Mouse (Mus musculus): ENCODE measurements at regions not wholly inside any gene's neighbourhood (a gene's known extent, or its start where the extent isn't known, plus 50 kb on each side); places are given as distances from the start of the nearest gene placed in this dataset.
"Not testable (repeated sequence)": the region's sequence is repeated elsewhere in the genome, so short reads cannot be mapped to it uniquely, and the experiment has no call there.

DNA sequence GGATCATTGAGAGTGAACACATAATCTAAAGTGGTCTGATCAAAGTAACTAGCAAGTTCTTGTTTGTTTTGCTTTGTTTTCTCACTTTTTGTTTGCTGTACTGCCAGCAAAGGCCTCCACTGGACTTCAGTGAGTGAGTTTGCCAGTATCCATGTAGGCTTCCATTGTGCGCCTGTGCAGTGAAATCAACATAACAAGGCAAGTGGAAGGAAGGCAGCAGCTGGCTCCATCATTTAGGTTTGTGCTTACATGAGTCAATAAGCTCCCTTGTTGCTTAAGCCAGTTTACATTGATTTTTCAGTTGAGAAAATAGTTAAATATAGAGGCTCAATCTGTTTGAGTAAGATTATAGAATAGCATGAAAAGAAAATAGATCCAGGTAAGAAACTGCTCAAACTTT, 1255.7 kb upstream of the Nudt12 start:
- Histone ChIP-seq H3K27me3 (no peaks in the 10 kb centered on the region), H3K4me1 (no peaks in the 10 kb centered on the region), H3K4me3 (no peak overlapping the region), H3K9ac (replicated peaks) (no peak overlapping the region), H3K27ac (replicated peaks) (no peak overlapping the region), H3K4me2 (replicated peaks) (no peak overlapping the region), H3K9me3 (no peaks in the 10 kb centered on the region), H3K36me3 (no peaks in the 10 kb centered on the region)
- WGBS, result 68% methylated on average over 1 of the region's 1 CpGs
- ATAC-seq (ENCODE audit: low FRiP score, low read depth), result no peak

DNA sequence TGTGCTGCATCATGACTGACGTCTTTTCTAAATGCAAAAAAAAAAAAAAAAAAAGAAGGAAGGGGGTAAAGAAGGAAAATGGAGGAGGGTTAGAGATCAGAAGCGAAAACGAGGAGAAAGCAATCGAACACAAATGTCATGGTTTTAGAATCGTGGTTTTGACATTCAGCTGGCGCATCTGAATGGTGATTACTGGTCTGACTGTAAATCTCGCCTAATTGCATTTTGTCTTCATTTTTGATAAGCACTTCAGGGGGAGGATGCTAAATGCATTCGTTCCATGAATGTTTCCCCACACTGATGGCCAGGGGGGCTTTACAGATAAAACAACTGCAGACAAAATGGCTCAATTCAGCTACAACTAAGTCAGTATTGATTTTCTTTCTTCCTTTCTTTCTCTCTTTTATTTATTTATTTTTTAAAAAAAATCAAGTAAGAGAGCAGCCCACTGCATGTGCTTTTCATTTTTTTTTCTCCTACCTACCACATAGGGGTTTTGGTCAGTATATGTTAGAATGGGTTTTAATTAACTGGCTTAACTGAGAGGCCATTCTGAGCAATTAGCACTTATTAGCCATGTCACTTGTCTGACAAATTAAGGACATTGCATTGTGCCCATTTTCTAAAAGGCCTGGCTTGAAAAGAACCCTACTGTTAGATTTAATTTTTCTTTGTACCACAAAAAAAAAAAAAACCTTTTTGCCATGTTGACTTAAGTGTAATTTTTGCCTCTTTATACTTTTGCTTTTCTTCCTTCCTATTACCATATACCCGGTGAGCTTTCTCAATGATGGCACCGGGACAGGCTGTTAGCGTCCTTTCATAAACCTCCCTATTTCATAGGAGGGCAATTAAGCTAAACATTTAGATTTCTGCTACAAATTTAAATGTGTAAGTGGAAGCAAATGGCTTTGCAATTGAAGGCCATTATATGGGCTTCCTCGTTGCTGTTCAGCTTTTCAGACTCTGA, 1254.4 kb upstream of the Nudt12 start:
- ATAC-seq (ENCODE audit: low FRiP score, low read depth), result 0 out of 2 replicates have a peak, but pooled peaks have one; percentile 23
- Histone ChIP-seq H3K9ac (replicated peaks) (no peak overlapping the region), H3K36me3 (no peaks in the 10 kb centered on the region), H3K4me2 (replicated peaks) (no peak overlapping the region), H3K27ac (replicated peaks) (no peak overlapping the region), H3K27me3 (no peaks in the 10 kb centered on the region), H3K9me3 (no peaks in the 10 kb centered on the region), H3K4me1 (no peaks in the 10 kb centered on the region), H3K4me3 (no peak overlapping the region)
- 74% methylated on average over 12 of the region's 12 CpGs for WGBS

DNA sequence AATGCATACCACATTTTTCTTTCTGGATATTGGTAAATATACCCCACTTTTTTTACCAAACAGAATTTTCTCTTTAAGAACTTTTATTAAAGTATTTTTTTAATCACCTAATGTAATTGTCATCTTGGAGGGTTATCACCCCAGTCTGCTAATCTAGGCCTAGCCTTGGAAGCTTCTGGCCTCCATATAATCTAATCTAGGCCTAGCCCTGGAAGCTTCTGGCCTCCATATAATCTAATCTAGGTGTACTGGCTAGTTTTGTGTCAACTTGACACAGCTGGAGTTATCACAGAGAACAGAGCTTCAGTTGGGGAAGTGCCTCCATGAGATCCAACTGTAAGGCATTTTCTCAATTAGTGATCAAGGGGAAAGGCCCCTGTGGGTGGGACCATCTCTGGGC, 1242.2 kb upstream of the Nudt12 start:
- not testable (repeated sequence) for H3K9ac ChIP-seq (replicated peaks); H3K9me3 ChIP-seq; H3K36me3 ChIP-seq; H3K27me3 ChIP-seq; H3K4me3 ChIP-seq; ATAC-seq (ENCODE audit: low FRiP score, low read depth); H3K4me1 ChIP-seq; H3K4me2 ChIP-seq (replicated peaks); H3K27ac ChIP-seq (replicated peaks)

DNA sequence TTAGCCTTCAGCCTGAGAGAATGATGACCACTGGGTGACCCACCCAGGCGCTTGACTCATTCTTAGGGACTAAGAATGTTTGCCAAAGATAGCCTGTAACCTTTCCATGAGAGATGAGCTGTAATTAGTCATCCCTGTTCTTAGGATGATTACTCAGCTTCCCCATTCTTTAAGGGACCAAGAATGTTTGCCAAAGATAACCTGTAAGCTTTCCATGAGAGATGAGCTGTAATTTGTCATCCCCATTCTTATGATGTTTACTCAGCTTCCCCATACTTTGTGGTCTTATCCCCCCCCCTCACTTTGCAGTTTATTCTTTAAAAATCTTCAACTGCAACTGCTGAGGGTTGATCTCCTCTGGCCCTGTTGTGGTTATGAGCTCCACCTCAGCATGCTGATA, 1236.8 kb upstream of the Nudt12 start:
- Histone ChIP-seq H3K27ac (replicated peaks) (no peak overlapping the region), H3K27me3 (no peaks in the 10 kb centered on the region), H3K4me2 (replicated peaks) (no peak overlapping the region), H3K9ac (replicated peaks) (no peak overlapping the region), H3K9me3 (no peaks in the 10 kb centered on the region), H3K36me3 (no peaks in the 10 kb centered on the region), H3K4me1 (no peaks in the 10 kb centered on the region), H3K4me3 (no peak overlapping the region)
- no peak for ATAC-seq (ENCODE audit: low FRiP score, low read depth)
- 72% methylated on average over 1 of the region's 1 CpGs for WGBS

DNA sequence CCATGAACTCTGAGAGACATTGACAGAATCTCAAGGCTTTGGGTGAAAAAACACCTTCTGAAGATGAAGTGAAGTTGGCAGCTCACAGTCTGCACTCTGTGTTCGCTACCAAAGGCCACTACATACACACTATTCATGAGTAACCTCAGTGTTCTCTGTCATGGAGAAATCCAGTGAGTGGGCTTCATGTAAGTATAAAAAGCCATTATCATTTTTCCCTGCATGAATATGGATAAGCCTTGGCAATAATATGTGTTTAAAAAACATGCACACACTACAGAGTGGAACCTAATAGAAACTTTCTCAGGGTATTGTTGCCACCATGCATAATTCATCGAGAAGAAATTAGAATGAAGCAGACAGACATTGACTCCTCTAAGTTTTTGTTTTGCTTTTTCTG, 1221.3 kb upstream of the Nudt12 start:
- Histone ChIP-seq H3K27me3 (no peaks in the 10 kb centered on the region), H3K4me3 (no peak overlapping the region), H3K4me1 (no peaks in the 10 kb centered on the region), H3K27ac (replicated peaks) (no peak overlapping the region), H3K9me3 (no peaks in the 10 kb centered on the region), H3K36me3 (no peaks in the 10 kb centered on the region), H3K9ac (replicated peaks) (no peak overlapping the region), H3K4me2 (replicated peaks) (no peak overlapping the region)
- 67% methylated on average over 2 of the region's 2 CpGs for WGBS
- peak; percentile 92 for ATAC-seq (ENCODE audit: low FRiP score, low read depth)

DNA sequence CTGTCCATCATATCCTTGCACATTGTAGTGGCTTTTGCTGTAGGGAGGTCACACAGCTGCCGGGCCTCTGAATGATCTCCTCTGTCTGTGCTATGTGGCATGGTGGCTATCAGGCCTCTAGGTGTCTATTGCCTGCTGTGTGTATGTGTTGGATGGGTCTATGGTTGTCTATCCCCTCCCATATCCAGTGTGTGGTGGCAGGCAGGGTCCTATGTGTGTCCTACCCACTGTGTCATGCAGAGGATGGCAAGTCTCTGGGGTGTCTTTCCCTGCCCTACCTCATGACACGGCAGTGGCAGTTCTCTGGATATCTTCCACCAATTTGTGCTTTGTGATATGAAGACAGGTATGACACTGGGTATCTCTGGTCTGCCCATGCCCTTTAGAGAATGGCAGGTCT, 1183.8 kb upstream of the Nudt12 start:
- Histone ChIP-seq H3K36me3 (no peaks in the 10 kb centered on the region), H3K9ac (replicated peaks) (no peak overlapping the region), H3K4me1 (no peaks in the 10 kb centered on the region), H3K9me3 (no peaks in the 10 kb centered on the region), H3K27ac (replicated peaks) (no peak overlapping the region), H3K4me3 (no peak overlapping the region), H3K27me3 (no peaks in the 10 kb centered on the region), H3K4me2 (replicated peaks) (no peak overlapping the region)
- WGBS, result 96% methylated on average over 2 of the region's 2 CpGs
- ATAC-seq (ENCODE audit: low FRiP score, low read depth), result no peak

DNA sequence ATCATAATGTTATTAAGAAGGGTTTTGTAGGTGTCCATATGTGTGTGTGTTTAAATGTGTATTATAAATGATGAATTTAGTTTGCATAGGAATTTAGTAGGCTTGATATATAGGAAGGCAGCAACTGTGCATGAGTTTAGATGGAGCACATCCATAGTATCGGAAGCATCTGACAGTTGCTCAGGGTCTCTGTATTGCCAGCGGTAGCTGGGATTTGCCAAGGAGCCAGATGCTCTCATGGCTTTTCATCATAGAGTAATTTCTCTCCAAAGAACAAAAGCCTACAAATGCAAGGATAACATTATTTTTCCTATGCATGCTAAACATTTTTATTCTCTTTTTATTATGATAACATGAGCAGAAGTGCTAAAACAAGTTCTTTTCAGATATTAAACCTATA, 1168.1 kb upstream of the Nudt12 start:
- Histone ChIP-seq H3K27ac (replicated peaks) (no peak overlapping the region), H3K36me3 (no peaks in the 10 kb centered on the region), H3K4me1 (no peaks in the 10 kb centered on the region), H3K4me2 (replicated peaks) (no peak overlapping the region), H3K4me3 (no peak overlapping the region), H3K9ac (replicated peaks) (no peak overlapping the region), H3K27me3 (no peaks in the 10 kb centered on the region), H3K9me3 (no peaks in the 10 kb centered on the region)
- ATAC-seq (ENCODE audit: low FRiP score, low read depth), result no peak
- WGBS, result 91% methylated on average over 2 of the region's 2 CpGs

DNA sequence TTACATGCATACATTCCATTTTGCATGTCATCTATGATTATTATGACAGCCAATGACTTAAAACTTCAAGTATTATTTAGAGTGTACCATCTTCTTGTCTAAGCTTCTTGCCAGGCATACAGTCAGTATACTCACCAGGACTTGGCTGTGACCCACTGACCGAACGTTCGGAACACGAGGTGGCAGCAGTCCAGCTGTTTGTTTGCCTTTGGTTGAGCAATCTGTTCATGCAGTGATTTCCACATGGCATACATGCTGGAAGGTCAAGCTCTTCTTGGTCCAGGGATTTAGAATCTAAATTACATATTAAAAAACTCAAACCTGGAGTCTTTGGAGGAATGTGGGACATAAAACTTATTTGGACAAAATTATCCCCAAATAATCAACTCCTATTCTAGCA, 1167.5 kb upstream of the Nudt12 start:
- ATAC-seq (ENCODE audit: low FRiP score, low read depth), result no peak
- WGBS, result 75% methylated on average over 4 of the region's 4 CpGs

DNA sequence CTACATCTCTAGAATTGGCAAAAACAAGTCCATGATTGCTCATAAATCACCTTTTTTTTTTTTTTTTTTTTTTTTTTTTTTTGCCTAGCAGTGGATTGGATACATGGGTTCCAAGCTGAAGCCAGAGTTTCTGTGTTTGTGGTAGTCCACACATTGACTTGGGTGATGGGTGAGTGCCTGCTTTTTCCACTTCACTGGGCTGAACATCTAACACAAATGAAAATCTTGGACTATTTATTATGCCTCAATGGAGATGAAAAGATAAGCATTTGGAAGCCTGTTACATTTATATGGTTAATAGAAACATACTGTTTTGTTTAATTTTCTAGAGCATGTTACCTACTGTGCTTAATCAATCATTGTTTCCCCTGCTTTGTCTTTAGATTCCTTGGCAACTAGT, 1152.4 kb upstream of the Nudt12 start:
- Histone ChIP-seq H3K27ac (replicated peaks) (no peak overlapping the region), H3K9me3 (no peaks in the 10 kb centered on the region), H3K4me2 (replicated peaks) (no peak overlapping the region), H3K36me3 (no peaks in the 10 kb centered on the region), H3K4me3 (no peak overlapping the region), H3K4me1 (no peaks in the 10 kb centered on the region), H3K9ac (replicated peaks) (no peak overlapping the region), H3K27me3 (no peaks in the 10 kb centered on the region)
- ATAC-seq (ENCODE audit: low FRiP score, low read depth), result no peak

More for the DNA sequence above, 1167.5 kb upstream of the Nudt12 start:
- Histone ChIP-seq H3K36me3 (no peaks in the 10 kb centered on the region), H3K4me3 (no peak overlapping the region), H3K4me1 (no peaks in the 10 kb centered on the region), H3K4me2 (replicated peaks) (no peak overlapping the region), H3K27ac (replicated peaks) (no peak overlapping the region), H3K9ac (replicated peaks) (no peak overlapping the region), H3K27me3 (no peaks in the 10 kb centered on the region), H3K9me3 (no peaks in the 10 kb centered on the region)

DNA sequence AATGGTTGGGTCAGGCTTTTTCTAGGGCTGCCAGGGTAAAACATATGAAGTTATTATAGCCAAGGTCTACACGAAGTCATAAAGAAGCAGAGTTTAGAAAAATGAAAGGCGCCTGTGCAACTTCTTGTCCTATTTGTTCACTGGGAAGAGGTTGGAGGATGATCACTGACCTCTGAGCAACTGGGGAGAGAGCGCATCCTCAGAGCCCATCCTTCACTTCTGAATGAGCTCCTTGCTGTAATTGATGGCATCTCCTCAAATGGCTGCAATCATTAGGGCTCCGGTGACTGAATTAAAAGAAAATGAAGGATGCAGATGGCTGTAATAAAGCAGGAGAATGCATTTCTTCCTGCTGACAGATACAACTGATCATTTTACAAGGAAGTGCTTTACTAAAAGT, 1117.4 kb upstream of the Nudt12 start:
- WGBS, result 91% methylated on average over 4 of the region's 4 CpGs
- Histone ChIP-seq H3K9me3 (no peaks in the 10 kb centered on the region), H3K27me3 (no peaks in the 10 kb centered on the region), H3K27ac (replicated peaks) (no peak overlapping the region), H3K36me3 (no peaks in the 10 kb centered on the region), H3K4me1 (no peaks in the 10 kb centered on the region), H3K4me3 (no peak overlapping the region), H3K4me2 (replicated peaks) (no peak overlapping the region), H3K9ac (replicated peaks) (no peak overlapping the region)
- no peak for ATAC-seq (ENCODE audit: low FRiP score, low read depth)

DNA sequence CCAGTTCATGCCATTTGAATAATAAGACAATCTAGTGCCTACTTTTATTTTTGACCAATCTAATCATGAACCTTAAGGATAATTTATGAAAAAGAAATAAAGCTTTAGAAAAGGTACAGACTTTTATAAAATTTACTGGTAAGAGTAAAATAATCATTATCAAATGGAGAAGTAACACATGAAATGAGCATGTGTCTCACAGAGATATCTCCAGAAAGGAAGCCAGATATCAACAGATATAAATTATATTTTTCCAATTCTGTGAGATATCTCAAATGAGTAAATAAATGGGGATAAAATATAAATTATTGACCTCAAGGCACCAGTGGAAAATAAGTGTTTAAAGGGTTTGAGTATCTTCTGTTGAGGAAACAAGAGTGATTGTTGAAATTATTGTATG, 1085.6 kb upstream of the Nudt12 start:
- Histone ChIP-seq H3K27ac (replicated peaks) (no peak overlapping the region), H3K4me1 (no peaks in the 10 kb centered on the region), H3K9me3 (no peaks in the 10 kb centered on the region), H3K36me3 (no peaks in the 10 kb centered on the region), H3K4me2 (replicated peaks) (no peak overlapping the region), H3K27me3 (no peaks in the 10 kb centered on the region), H3K4me3 (no peak overlapping the region), H3K9ac (replicated peaks) (no peak overlapping the region)
- no peak for ATAC-seq (ENCODE audit: low FRiP score, low read depth)
